In genomic region chr4:140975356-140975755, GRCm38 (mm10) we compare ENCODE assay signal across 23 mouse cellular contexts. TPM values are rescaled to one million over a fixed set of nuclear protein-coding genes. Genes with fewer than 3 reads are reported as not detected.
A peak's percentile ranks its signal among the peaks of the same experiment; 100 is the strongest.
DNase-seq lines count a peak whose midpoint lies in the region; ATAC-seq lines count a peak whose summit lies in the region.
"Had no signal": no experiment of that assay in that cellular context is flagged by ENCODE, and none has a peak within 500 bp of the region (broad histone marks: within the 10 kb centered on the region; RNA-seq: fewer than 3 reads in every experiment).

No protein-coding gene starts in this region.

- peak; percentile 76 for ATAC-seq in megakaryocyte, adult 5-6 weeks (ENCODE audit: poor library complexity, severe bottlenecking)
- ATAC-seq in forebrain, embryonic 15.5 days (replicated peaks): no peak
- ATAC-seq: forebrain, embryonic 16.5 days; inflammation-experienced regulatory T-cells, adult 6 months had no signal

- H3K27ac ChIP-seq in forebrain, embryonic 15.5 days (replicated peaks): no peak overlapping the region
- H3K27ac ChIP-seq: embryonic facial prominence, embryonic 10.5 days; heart, embryonic 15.5 days; hindbrain, embryonic 13.5 days; left cerebral cortex, adult 2 months; midbrain, embryonic 12.5 days had no signal

- H3K4me1 ChIP-seq in forebrain, embryonic 15.5 days: no peaks in the 10 kb centered on the region
- H3K4me1 ChIP-seq: embryonic facial prominence, embryonic 10.5 days; hindbrain, embryonic 13.5 days; midbrain, embryonic 12.5 days had no signal

- WGBS in forebrain, embryonic 15.5 days: 97% methylated on average over 7 of the region's 7 CpGs

- H3K9me3 ChIP-seq in forebrain, embryonic 15.5 days: no peaks in the 10 kb centered on the region
- H3K9me3 ChIP-seq: embryonic facial prominence, embryonic 10.5 days; heart, embryonic 15.5 days; hindbrain, embryonic 13.5 days; midbrain, embryonic 12.5 days had no signal

- H3K9ac ChIP-seq in forebrain, embryonic 15.5 days (replicated peaks): no peak overlapping the region
- H3K9ac ChIP-seq: heart, embryonic 15.5 days; hindbrain, embryonic 13.5 days; midbrain, embryonic 12.5 days had no signal

- no peak overlapping the region for H3K4me3 ChIP-seq in forebrain, embryonic 15.5 days
- H3K4me3 ChIP-seq: embryonic facial prominence, embryonic 10.5 days; heart, embryonic 15.5 days; hindbrain, embryonic 13.5 days; left cerebral cortex, adult 2 months; midbrain, embryonic 12.5 days had no signal

- no peak overlapping the region for H3K4me2 ChIP-seq in forebrain, embryonic 15.5 days (replicated peaks)
- H3K4me2 ChIP-seq: heart, embryonic 15.5 days; hindbrain, embryonic 13.5 days; midbrain, embryonic 12.5 days had no signal

- H3K36me3 ChIP-seq in forebrain, embryonic 15.5 days: peaks cover 82% of the 10 kb centered on the region

- no peaks in the 10 kb centered on the region for H3K27me3 ChIP-seq in forebrain, embryonic 15.5 days
- H3K27me3 ChIP-seq: heart, embryonic 15.5 days; hindbrain, embryonic 13.5 days; midbrain, embryonic 12.5 days had no signal

- peak; percentile 48 for DNase-seq in adrenal gland, adult 2 months
- no peak for DNase-seq in adrenal gland, postnatal 25 days
- peak; percentile 61 for DNase-seq in layer of hippocampus, adult 9-11 months
- DNase-seq in layer of hippocampus, postnatal 10 days (ENCODE audit: low spot score in 2 of 2): no peak
- peak; percentile 75 for DNase-seq in 416B (ENCODE audit: low read depth)
- no peak for DNase-seq in layer of hippocampus, postnatal 25 days (ENCODE audit: extremely low spot score in 1 of 2, low spot score in 1 of 2)
- DNase-seq: cerebellum, adult 9-11 months; gastrocnemius, postnatal 10 days; heart, postnatal 36 days; kidney, adult 9 months; kidney, postnatal 36 days; lung, adult 2 months; right cerebral cortex, postnatal 25 days; thymus, postnatal 14 days had no signal

RNA-seq across cellular contexts. Expression of gene Atp13a2, which starts 11.3 kb away (rescaled TPM):
- total RNA-seq in adrenal gland, adult 2 months (2021): 10 to 100 TPM; 31.8 to 37.1 TPM
- 183 and 226 TPM in 2 replicates for polyA plus RNA-seq in adrenal gland, adult 2 months (2012; rRNA removed)
- 35.9 and 53.3 TPM in 2 replicates for total RNA-seq in adrenal gland, postnatal 25 days (2021)
- 100 to 1,000 TPM; 233 to 238 TPM for total RNA-seq in layer of hippocampus, postnatal 10 days (2021)
- 25.1 and 29.7 TPM in 2 replicates for total RNA-seq in megakaryocyte, adult 5-6 weeks (2015)
- total RNA-seq in megakaryocyte, adult 5-6 weeks (2017): 37.2 and 43.5 TPM in 2 replicates
- 100 to 1,000 TPM; 168 to 172 TPM for total RNA-seq in layer of hippocampus, postnatal 25 days (2021)
- 123 and 127 TPM in 2 replicates for polyA plus RNA-seq in forebrain, embryonic 15.5 days (2015; fragmentation: Nextera tagmentation; extraction: Ambion mirVana)

RNA-seq across cellular contexts. Expression of gene Sdhb, which starts 14.4 kb away (rescaled TPM):
- 100 to 1,000 TPM; 462 to 500 TPM for total RNA-seq in adrenal gland, adult 2 months (2021)
- 334 and 363 TPM in 2 replicates for polyA plus RNA-seq in adrenal gland, adult 2 months (2012; rRNA removed)
- 452 and 458 TPM in 2 replicates for total RNA-seq in adrenal gland, postnatal 25 days (2021)
- total RNA-seq in layer of hippocampus, postnatal 10 days (2021): 100 to 1,000 TPM; 202 to 204 TPM
- total RNA-seq in megakaryocyte, adult 5-6 weeks (2015): 182 and 183 TPM in 2 replicates
- total RNA-seq in megakaryocyte, adult 5-6 weeks (2017): 110 and 120 TPM in 2 replicates
- total RNA-seq in layer of hippocampus, postnatal 25 days (2021): 100 to 1,000 TPM; 182 to 190 TPM
- polyA plus RNA-seq in forebrain, embryonic 15.5 days (2015; fragmentation: Nextera tagmentation; extraction: Ambion mirVana): 428 and 441 TPM in 2 replicates

RNA-seq across cellular contexts. Expression of gene Mfap2, which starts 34.9 kb away (rescaled TPM):
- 10 to 100 TPM in 1 of 2 experiments, 1 to 10 TPM in 1; 5.7 to 11.1 TPM for total RNA-seq in adrenal gland, adult 2 months (2021)
- polyA plus RNA-seq in adrenal gland, adult 2 months (2012; rRNA removed): 37.8 and 42.4 TPM in 2 replicates
- 10.7 and 11.1 TPM in 2 replicates for total RNA-seq in adrenal gland, postnatal 25 days (2021)
- 10 to 100 TPM; 20.9 TPM for total RNA-seq in layer of hippocampus, postnatal 10 days (2021)
- total RNA-seq in megakaryocyte, adult 5-6 weeks (2015): not detected in 2 replicates
- total RNA-seq in megakaryocyte, adult 5-6 weeks (2017): not detected in 2 replicates
- 1 to 10 TPM; 5.2 to 5.7 TPM for total RNA-seq in layer of hippocampus, postnatal 25 days (2021)
- 215 and 229 TPM in 2 replicates for polyA plus RNA-seq in forebrain, embryonic 15.5 days (2015; fragmentation: Nextera tagmentation; extraction: Ambion mirVana)
- polyA plus RNA-seq: inflammation-experienced regulatory T-cells, adult 6 months had no signal

Comparison
In these comparisons a context has a peak if more than half of its experiments do, and no peak if none do; other contexts are left out.
1. DNase-seq: peak in adrenal gland, adult 2 months (single experiment), layer of hippocampus, adult 9-11 months (single experiment) and 416B (single experiment); none in adrenal gland, postnatal 25 days (single experiment), layer of hippocampus, postnatal 10 days (0 of 2) and layer of hippocampus, postnatal 25 days (0 of 2).
2. RNA of gene Mfap2, which starts 34.9 kb away (total RNA-seq): 20.9 TPM in layer of hippocampus, postnatal 10 days, 5.7 to 11.1 TPM in adrenal gland, adult 2 months, 10.7 to 11.1 TPM in adrenal gland, postnatal 25 days and 5.2 to 5.7 TPM in layer of hippocampus, postnatal 25 days; not detected in megakaryocyte, adult 5-6 weeks; every median in the first group is over 4 times any median in the second.